Mouse (Mus musculus) frontal cortex, adult (tissue): ENCODE measurements around the gene Chst11.

Source experiments
- ATAC-seq: cut with Nextera tagmentation; 2 replicates; pipeline ENCODE4 v1.9.2; 2017; ENCODE audit warnings: mild to moderate bottlenecking, moderate library complexity, mixed read lengths; ENCODE audit not compliant: low TSS enrichment

Chst11 gene

DNA sequence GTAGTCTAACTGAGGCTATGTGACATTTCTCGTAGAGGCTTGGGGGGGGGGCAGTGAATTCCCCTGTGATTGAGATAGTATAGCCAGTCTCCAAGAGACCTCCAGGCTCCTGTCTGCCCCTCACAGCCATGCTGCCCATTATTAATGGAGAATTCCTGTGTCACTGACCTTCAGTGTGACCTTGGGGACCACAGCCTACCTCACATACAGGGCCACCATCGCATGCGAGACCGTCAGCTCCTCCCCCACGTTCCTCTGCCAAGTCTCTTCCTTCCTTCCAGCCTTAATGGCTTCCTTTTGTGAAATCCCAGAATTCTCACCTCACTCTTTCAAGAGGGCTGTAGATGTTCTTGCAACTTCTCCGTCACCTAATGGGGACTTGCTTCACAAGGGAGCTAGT is 184.3 kb downstream of the Chst11 start:
- ATAC-seq: no peak

DNA sequence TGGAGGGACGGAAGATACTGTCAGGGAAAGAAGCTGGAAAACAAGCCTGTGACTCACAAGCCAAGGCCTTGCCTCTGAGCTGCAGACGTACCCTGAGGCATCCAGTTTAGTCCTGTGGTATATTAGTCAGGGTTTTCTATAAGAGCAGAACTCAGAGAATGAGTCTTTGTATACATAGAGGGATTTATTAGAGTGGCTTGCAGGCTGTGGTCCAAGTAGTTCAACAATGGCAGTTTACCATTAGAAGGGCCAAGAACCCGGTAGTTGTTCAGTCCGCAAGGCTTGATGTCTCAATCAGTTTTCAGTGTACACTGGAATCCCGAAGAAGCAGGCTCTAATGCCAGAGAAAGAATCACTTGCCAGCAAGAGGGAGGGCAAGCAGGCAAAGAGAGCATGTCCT is 192.9 kb downstream of the Chst11 start:
- ATAC-seq: no peak

DNA sequence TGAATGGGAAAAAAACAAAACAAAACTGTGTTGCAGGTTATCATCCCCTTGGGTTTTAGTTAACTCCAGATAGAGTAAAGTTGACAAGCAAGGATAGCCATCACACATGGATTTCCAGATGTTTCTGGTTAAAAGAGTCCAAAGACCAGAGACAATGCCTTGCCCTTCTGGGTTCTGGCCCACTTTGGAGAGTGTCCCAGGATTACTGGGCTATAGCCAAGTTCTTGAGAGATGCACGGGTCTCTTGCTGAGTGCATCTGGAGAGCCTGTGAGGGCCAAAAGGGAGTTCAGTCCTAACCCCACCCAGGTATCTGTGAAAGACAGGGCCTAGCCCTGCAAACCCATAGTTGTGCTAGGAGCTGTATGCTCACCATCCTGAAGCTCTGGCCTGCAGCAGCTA is 193.4 kb downstream of the Chst11 start:
- no peak for ATAC-seq

DNA sequence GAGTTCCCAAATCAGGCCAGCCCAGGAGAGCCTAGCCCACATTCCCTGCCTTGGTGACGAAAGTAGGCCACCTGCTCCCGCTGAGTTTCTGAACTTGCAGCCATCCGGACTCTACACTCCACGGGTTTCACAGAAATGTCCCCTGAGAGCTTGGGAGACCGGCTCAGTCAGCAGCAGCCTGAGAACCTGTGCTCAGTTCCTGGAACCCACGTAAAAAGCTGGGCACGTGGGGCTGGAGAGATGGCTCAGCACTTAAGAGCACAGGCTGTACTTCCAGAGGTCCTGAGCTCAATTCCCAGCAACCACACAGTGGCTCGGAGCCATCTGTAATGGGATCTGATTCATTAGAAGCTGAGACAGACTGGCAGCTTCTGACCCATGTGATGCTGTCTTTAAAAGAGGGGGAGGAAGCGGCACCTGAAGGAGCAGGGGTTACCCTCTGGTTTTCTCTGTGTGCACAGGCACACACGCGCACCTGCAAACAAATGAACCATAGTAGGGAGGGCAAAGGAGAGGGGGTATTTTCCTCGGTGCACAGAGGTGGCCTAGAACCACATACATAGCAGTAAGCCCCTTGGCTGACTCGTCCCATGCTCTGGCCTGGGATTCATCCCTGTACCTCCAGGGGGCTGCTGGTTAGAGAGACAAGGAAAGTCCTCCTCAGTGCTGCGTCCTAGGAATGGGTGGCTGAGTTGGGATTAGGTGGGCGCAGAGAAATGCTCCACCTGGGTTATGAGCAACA is 196.7 kb downstream of the Chst11 start:
- ATAC-seq: peak; percentile 44; the same call in 1 of the 2 replicates

DNA sequence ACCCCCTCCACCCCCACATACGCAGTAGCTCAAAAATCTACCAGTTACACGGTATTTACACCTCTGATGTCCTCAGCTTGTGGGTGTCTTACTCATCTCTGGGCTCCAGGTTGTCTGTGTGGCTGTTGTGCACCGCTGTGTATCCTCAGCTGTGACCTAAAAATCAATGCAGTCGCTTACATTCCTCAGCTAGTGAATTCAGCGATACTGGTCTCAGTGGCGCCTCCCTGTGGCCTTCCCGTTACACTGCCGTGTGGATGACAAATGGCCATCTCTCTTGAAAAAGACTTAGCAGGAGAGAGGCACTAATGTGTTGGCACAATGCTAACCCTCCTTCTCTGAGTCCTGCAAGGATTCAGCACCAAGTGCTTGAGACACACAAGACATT is 197.3 kb downstream of the Chst11 start:
- peak; percentile 44 for ATAC-seq

- ATAC-seq: no peak
These were observed 198.6 kb downstream of the Chst11 start for GRCm38 (mm10) chr10:83183634-83184479.

GRCm38 (mm10) chr10:83184480-83185069 is 199.3 kb downstream of the Chst11 start:
- ATAC-seq: 0 out of 2 replicates have a peak, but pooled peaks have one; percentile 14

- no peak for ATAC-seq
These were observed 199.8 kb downstream of the Chst11 start for GRCm38 (mm10) chr10:83185121-83185520.

GRCm38 (mm10) chr10:83186167-83186566 is 200.9 kb downstream of the Chst11 start:
- ATAC-seq: no peak

DNA sequence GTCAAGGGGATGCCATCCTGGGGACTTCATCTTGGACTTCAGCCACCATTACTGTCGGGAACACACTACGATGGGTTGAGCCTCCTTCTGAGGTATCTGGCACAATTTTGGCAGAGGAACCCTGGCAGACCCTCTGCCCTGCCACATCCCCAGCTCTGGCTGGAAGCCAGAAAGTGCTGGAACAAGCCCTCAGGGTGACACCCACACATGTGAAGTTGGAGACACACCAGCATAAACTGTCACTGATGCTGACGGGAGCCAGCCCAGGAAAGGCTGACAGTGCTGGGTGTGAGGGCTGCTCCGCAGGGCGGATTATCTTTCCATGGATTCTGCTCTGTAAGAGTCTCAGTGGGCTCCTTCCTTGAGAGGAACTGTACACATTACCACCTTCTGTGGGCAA is 201.7 kb downstream of the Chst11 start:
- ATAC-seq: peak; percentile 41

GRCm38 (mm10) chr10:83189071-83189470 is 203.8 kb downstream of the Chst11 start:
- ATAC-seq: no peak

DNA sequence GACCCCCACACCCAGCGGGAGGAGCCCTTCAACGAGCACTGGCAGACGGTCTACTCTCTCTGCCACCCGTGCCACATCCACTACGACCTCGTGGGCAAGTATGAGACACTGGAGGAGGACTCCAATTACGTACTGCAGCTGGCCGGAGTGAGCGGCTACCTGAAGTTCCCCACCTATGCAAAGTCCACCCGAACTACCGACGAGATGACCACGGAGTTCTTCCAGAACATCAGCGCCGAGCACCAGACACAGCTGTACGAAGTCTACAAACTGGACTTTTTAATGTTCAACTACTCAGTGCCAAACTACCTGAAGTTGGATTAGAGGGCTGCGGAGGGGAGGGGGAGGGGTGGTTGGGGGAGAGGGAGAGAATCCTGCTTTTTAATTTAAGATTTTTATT is 206.2 kb downstream of the Chst11 start:
- no peak for ATAC-seq

GRCm38 (mm10) chr10:83191982-83192381 is 206.7 kb downstream of the Chst11 start:
- ATAC-seq: no peak

- peak; percentile 74; the same call in 1 of the 2 replicates for ATAC-seq
These were observed 212.5 kb downstream of the Chst11 start for GRCm38 (mm10) chr10:83197690-83198336.

GRCm38 (mm10) chr10:83198692-83199091 is 213.4 kb downstream of the Chst11 start:
- no peak for ATAC-seq

- ATAC-seq: no peak
These were observed 214.0 kb downstream of the Chst11 start for GRCm38 (mm10) chr10:83199290-83199689.

DNA sequence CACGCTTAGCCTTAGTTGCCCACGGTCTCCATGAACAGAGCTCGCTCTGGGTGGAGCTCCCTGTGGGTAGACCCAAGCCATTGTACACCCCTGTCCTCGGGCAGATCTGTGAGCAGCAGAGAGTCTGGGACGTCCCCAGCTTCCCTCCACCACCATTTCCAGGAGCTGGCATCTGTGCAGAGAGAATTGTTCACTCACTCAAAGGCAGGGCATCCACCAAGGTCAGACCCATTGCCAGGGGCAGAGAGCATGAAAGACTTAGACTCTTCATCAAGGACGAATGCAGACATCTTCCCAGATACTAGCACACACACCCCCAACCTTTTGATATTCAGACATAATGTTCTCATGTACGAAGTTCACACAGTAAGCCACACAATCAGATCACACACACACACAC is 216.2 kb downstream of the Chst11 start:
- no peak for ATAC-seq

GRCm38 (mm10) chr10:83202906-83203702 is 217.8 kb downstream of the Chst11 start:
- 0 out of 2 replicates have a peak, but pooled peaks have one; percentile 38 for ATAC-seq

GRCm38 (mm10) chr10:83208436-83208835 is 223.1 kb downstream of the Chst11 start:
- no peak for ATAC-seq

GRCm38 (mm10) chr10:83209388-83209787 is 224.1 kb downstream of the Chst11 start:
- ATAC-seq: no peak

DNA sequence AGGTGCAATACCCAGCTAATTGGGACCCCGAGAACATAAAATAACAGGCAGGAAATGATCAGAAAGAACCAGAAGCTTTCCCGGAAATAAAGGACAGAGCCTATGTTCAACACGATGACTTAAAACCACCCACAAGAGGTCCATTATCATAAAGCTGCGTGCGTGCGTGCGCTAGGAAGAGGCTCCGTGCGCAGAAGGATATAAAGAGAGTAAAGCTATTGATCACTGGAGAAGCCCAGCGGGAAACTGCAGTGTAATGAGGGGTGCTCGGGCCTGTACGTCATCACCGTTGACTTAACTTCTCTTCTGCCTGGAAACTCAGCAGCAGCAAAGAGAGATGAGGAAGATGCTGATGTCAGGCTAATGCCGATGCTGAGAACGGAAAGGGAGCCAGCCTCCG is 224.8 kb downstream of the Chst11 start:
- no peak for ATAC-seq
